Mouse (Mus musculus): ENCODE results near the gene Mief1.
A peak's percentile ranks its signal among the peaks of the same experiment; 100 is the strongest.

Mief1 gene

GRCm38 (mm10) chr15:80233733-80234509, at the start of gene Mief1:
Mief1 (plus strand) TSS chr15:80234018.
- peak; percentile 95 for DNase-seq (ENCODE audit: low read depth, low spot score)

GRCm38 (mm10) chr15:80188927-80189326, 44.9 kb upstream of the Mief1 start:
- DNase-seq (ENCODE audit: low read depth, low spot score) = no peak

- no peak for DNase-seq (ENCODE audit: low read depth, low spot score)
Measured at GRCm38 (mm10) chr15:80190075-80190474, 43.7 kb upstream of the Mief1 start.

GRCm38 (mm10) chr15:80191585-80192245, 42.1 kb upstream of the Mief1 start:
- DNase-seq (ENCODE audit: low read depth, low spot score) = no peak

- no peak for DNase-seq (ENCODE audit: low read depth, low spot score)
Measured at GRCm38 (mm10) chr15:80192246-80192585, 41.6 kb upstream of the Mief1 start.

GRCm38 (mm10) chr15:80192847-80193246, 41.0 kb upstream of the Mief1 start:
- no peak for DNase-seq (ENCODE audit: low read depth, low spot score)

- no peak for DNase-seq (ENCODE audit: low read depth, low spot score)
Measured at GRCm38 (mm10) chr15:80199556-80199955, 34.3 kb upstream of the Mief1 start.

GRCm38 (mm10) chr15:80202111-80202775, 31.6 kb upstream of the Mief1 start:
- peak; percentile 84 for DNase-seq (ENCODE audit: low read depth, low spot score)

- DNase-seq (ENCODE audit: low read depth, low spot score) = no peak
Measured at GRCm38 (mm10) chr15:80203406-80203805, 30.4 kb upstream of the Mief1 start.

GRCm38 (mm10) chr15:80206057-80206565, 27.7 kb upstream of the Mief1 start:
- no peak for DNase-seq (ENCODE audit: low read depth, low spot score)

- no peak for DNase-seq (ENCODE audit: low read depth, low spot score)
Measured at GRCm38 (mm10) chr15:80208446-80208845, 25.4 kb upstream of the Mief1 start.

GRCm38 (mm10) chr15:80213688-80214087, 20.1 kb upstream of the Mief1 start:
- no peak for DNase-seq (ENCODE audit: low read depth, low spot score)

GRCm38 (mm10) chr15:80215716-80216479, 17.9 kb upstream of the Mief1 start:
- no peak for DNase-seq (ENCODE audit: low read depth, low spot score)

- DNase-seq (ENCODE audit: low read depth, low spot score) = no peak
Measured at GRCm38 (mm10) chr15:80216480-80216820, 17.4 kb upstream of the Mief1 start.

GRCm38 (mm10) chr15:80217476-80217875, 16.3 kb upstream of the Mief1 start:
- DNase-seq (ENCODE audit: low read depth, low spot score) = no peak

GRCm38 (mm10) chr15:80219211-80219610, 14.6 kb upstream of the Mief1 start:
- no peak for DNase-seq (ENCODE audit: low read depth, low spot score)

GRCm38 (mm10) chr15:80219705-80220657, 13.8 kb upstream of the Mief1 start:
- no peak for DNase-seq (ENCODE audit: low read depth, low spot score)

GRCm38 (mm10) chr15:80221031-80221430, 12.8 kb upstream of the Mief1 start:
- DNase-seq (ENCODE audit: low read depth, low spot score) = no peak

GRCm38 (mm10) chr15:80223751-80224150, 10.1 kb upstream of the Mief1 start:
- no peak for DNase-seq (ENCODE audit: low read depth, low spot score)

GRCm38 (mm10) chr15:80225208-80225607, 8.6 kb upstream of the Mief1 start:
- DNase-seq (ENCODE audit: low read depth, low spot score) = no peak

- no peak for DNase-seq (ENCODE audit: low read depth, low spot score)
Measured at GRCm38 (mm10) chr15:80225796-80226195, 8.0 kb upstream of the Mief1 start.

Measured in telencephalon, adult 2 months (tissue).